Mouse (Mus musculus) kidney, embryonic 16.5 days (tissue): ENCODE measurements around the gene Rbp1. TPM values are rescaled to one million over a fixed set of nuclear protein-coding genes. Genes with fewer than 3 reads are reported as not detected.
A peak's percentile ranks its signal among the peaks of the same experiment; 100 is the strongest.

Experiments used
- ATAC-seq: fragments of 200-750 bp; cut with Nextera tagmentation; 2 replicates; pipeline ENCODE4 v1.8.0; 2017; ENCODE audit warnings: moderate TSS enrichment; ENCODE audit not compliant: low FRiP score, low TSS enrichment
- H3K27ac ChIP-seq: fragments of 300-500 bp; sonication (generic); 2 replicates; pipeline ENCODE4 v1.5.1; 2014; ENCODE audit warnings: low read length
- H3K27me3 ChIP-seq: fragments of 300-500 bp; sonication (generic); 2 replicates; pipeline ENCODE4 v1.6.1; 2014; ENCODE audit warnings: low read length, control low read depth, mixed read lengths; ENCODE audit not compliant: insufficient read depth
- H3K36me3 ChIP-seq: fragments of 300-500 bp; sonication (generic); 2 replicates; pipeline ENCODE4 v1.6.1; 2014; ENCODE audit warnings: low read length, control low read depth, mixed read lengths; ENCODE audit not compliant: insufficient read depth
- H3K4me1 ChIP-seq: fragments of 300-500 bp; sonication (generic); 2 replicates; pipeline ENCODE4 v1.6.1; 2014; ENCODE audit warnings: low read length, control low read depth, mixed read lengths; ENCODE audit not compliant: insufficient read depth
- H3K4me2 ChIP-seq: fragments of 300-500 bp; sonication (generic); replicated peaks from 2 replicates; pipeline ENCODE4 v1.6.1; 2014; ENCODE audit warnings: low read depth, low read length
- H3K4me3 ChIP-seq: fragments of 300-500 bp; sonication (generic); 2 replicates; pipeline ENCODE4 v1.5.1; 2014; ENCODE audit warnings: mild to moderate bottlenecking, low read length
- H3K9ac ChIP-seq: fragments of 300-500 bp; sonication (generic); replicated peaks from 2 replicates; pipeline ENCODE4 v1.6.1; 2014; ENCODE audit warnings: low read length
- H3K9me3 ChIP-seq: fragments of 300-500 bp; sonication (generic); 2 replicates; pipeline ENCODE4 v1.6.1; 2016; ENCODE audit warnings: low read length, control low read depth
- WGBS: fragments of 180-500 bp; shearing (Covaris S2); extraction: QIAGEN DNeasy Blood & Tissue Kit; methylation state at CpG from one replicate; pipeline ENCODE4 v1.1.7; 2014; 5-methylcytosine and 5-hydroxymethylcytosine counted together
- polyA plus RNA-seq: library from polyadenylated mRNA; unstranded; fragments of >200 nt; fragmentation: Nextera tagmentation; extraction: Ambion mirVana; gene quantifications from 2 replicates; pipeline ENCODE4 v1.2.1, GENCODE M21; 2015

The Rbp1 gene
- polyA plus RNA-seq = 104 and 106 TPM in 2 replicates

GRCm38 (mm10) chr9:98422656-98423055, at the start of gene Rbp1:
Rbp1 (plus strand) TSS chr9:98422961.
- Histone ChIP-seq H3K4me3 (no peak within 1 kb of the TSS), H3K36me3 (no peaks in the 10 kb centered on the region; the same call in 1 of the 2 replicates), H3K4me2 (peak within 1 kb of the TSS; percentile 70; the same call in 1 of the 2 replicates), H3K9me3 (no peaks in the 10 kb centered on the region), H3K9ac (no peak within 1 kb of the TSS), H3K27me3 (no peaks in the 10 kb centered on the region), H3K4me1 (peaks cover 30% of the 10 kb centered on the region), H3K27ac (peak within 1 kb of the TSS; percentile 64; the same call in 1 of the 2 replicates)
- 76% methylated on average over 5 of the region's 5 CpGs for WGBS
- no peak for ATAC-seq

GRCm38 (mm10) chr9:98373358-98373757, 49.4 kb upstream of the Rbp1 start:
- WGBS = 85% methylated on average over 5 of the region's 5 CpGs
- Histone ChIP-seq H3K4me1 (peaks cover 7% of the 10 kb centered on the region; the same call in 1 of the 2 replicates), H3K27me3 (no peaks in the 10 kb centered on the region), H3K4me3 (no peak overlapping the region), H3K36me3 (no peaks in the 10 kb centered on the region), H3K9ac (no peak overlapping the region), H3K9me3 (no peaks in the 10 kb centered on the region), H3K27ac (no peak overlapping the region), H3K4me2 (no peak overlapping the region)
- ATAC-seq = no peak

GRCm38 (mm10) chr9:98374897-98375296, 47.9 kb upstream of the Rbp1 start:
- ATAC-seq = no peak
- Histone ChIP-seq H3K36me3 (no peaks in the 10 kb centered on the region), H3K9me3 (no peaks in the 10 kb centered on the region), H3K27me3 (no peaks in the 10 kb centered on the region), H3K27ac (no peak overlapping the region), H3K4me3 (no peak overlapping the region), H3K9ac (no peak overlapping the region), H3K4me2 (no peak overlapping the region), H3K4me1 (peaks cover 12% of the 10 kb centered on the region; the same call in 1 of the 2 replicates)
- 48% methylated on average over 11 of the region's 11 CpGs for WGBS

- Histone ChIP-seq H3K4me2 (no peak overlapping the region), H3K27me3 (no peaks in the 10 kb centered on the region), H3K9me3 (no peaks in the 10 kb centered on the region), H3K9ac (no peak overlapping the region), H3K4me1 (peaks cover 12% of the 10 kb centered on the region; the same call in 1 of the 2 replicates), H3K36me3 (no peaks in the 10 kb centered on the region), H3K4me3 (no peak overlapping the region), H3K27ac (no peak overlapping the region)
- WGBS = 24% methylated on average over 5 of the region's 5 CpGs
- peak; percentile 54; the same call in 1 of the 2 replicates for ATAC-seq
These were observed 47.2 kb upstream of the Rbp1 start for GRCm38 (mm10) chr9:98375329-98376170.

GRCm38 (mm10) chr9:98379736-98380135, 43.0 kb upstream of the Rbp1 start:
- Histone ChIP-seq H3K4me1 (peaks cover 12% of the 10 kb centered on the region; the same call in 1 of the 2 replicates), H3K4me2 (no peak overlapping the region), H3K9me3 (no peaks in the 10 kb centered on the region), H3K36me3 (no peaks in the 10 kb centered on the region), H3K27ac (no peak overlapping the region), H3K27me3 (no peaks in the 10 kb centered on the region), H3K4me3 (no peak overlapping the region), H3K9ac (no peak overlapping the region)
- WGBS = 86% methylated on average over 4 of the region's 4 CpGs
- ATAC-seq = no peak

GRCm38 (mm10) chr9:98380593-98380992, 42.2 kb upstream of the Rbp1 start:
- Histone ChIP-seq H3K9me3 (no peaks in the 10 kb centered on the region), H3K36me3 (no peaks in the 10 kb centered on the region), H3K27me3 (no peaks in the 10 kb centered on the region), H3K4me3 (no peak overlapping the region), H3K4me2 (no peak overlapping the region), H3K27ac (no peak overlapping the region), H3K4me1 (peaks cover 10% of the 10 kb centered on the region; the same call in 1 of the 2 replicates), H3K9ac (no peak overlapping the region)
- WGBS = 91% methylated on average over 9 of the region's 9 CpGs
- no peak for ATAC-seq

- no peak overlapping the region for H3K27ac ChIP-seq
- no peak overlapping the region for H3K9ac ChIP-seq
- no peaks in the 10 kb centered on the region for H3K36me3 ChIP-seq
- H3K27me3 ChIP-seq = no peaks in the 10 kb centered on the region
- H3K4me1 ChIP-seq = no peaks in the 10 kb centered on the region
- no peaks in the 10 kb centered on the region for H3K9me3 ChIP-seq
- WGBS = 53% methylated on average over 10 of the region's 10 CpGs
- no peak for ATAC-seq
- no peak overlapping the region for H3K4me2 ChIP-seq
- H3K4me3 ChIP-seq = no peak overlapping the region
These were observed 34.8 kb upstream of the Rbp1 start for GRCm38 (mm10) chr9:98387741-98388632.

- H3K9ac ChIP-seq = no peak overlapping the region
- no peak for ATAC-seq
- H3K4me2 ChIP-seq = no peak overlapping the region
- H3K9me3 ChIP-seq = no peaks in the 10 kb centered on the region
- H3K4me1 ChIP-seq = no peaks in the 10 kb centered on the region
- no peaks in the 10 kb centered on the region for H3K27me3 ChIP-seq
- 82% methylated on average over 5 of the region's 5 CpGs for WGBS
- no peaks in the 10 kb centered on the region for H3K36me3 ChIP-seq
- H3K4me3 ChIP-seq = no peak overlapping the region
- H3K27ac ChIP-seq = no peak overlapping the region
These were observed 34.2 kb upstream of the Rbp1 start for GRCm38 (mm10) chr9:98388633-98388965.

- H3K9ac ChIP-seq = no peak overlapping the region
- no peaks in the 10 kb centered on the region for H3K36me3 ChIP-seq
- H3K27ac ChIP-seq = no peak overlapping the region
- H3K4me2 ChIP-seq = no peak overlapping the region
- no peaks in the 10 kb centered on the region for H3K27me3 ChIP-seq
- no peaks in the 10 kb centered on the region for H3K9me3 ChIP-seq
- WGBS = 75% methylated on average over 4 of the region's 4 CpGs
- ATAC-seq = no peak
- H3K4me1 ChIP-seq = no peaks in the 10 kb centered on the region
- H3K4me3 ChIP-seq = no peak overlapping the region
These were observed 29.3 kb upstream of the Rbp1 start for GRCm38 (mm10) chr9:98393496-98393895.
